Comparison of ENCODE assay signal across 27 mouse cellular contexts in genomic region chr14:59827409-59827808, GRCm38 (mm10).
A peak's percentile ranks its signal among the peaks of the same experiment; 100 is the strongest.
DNase-seq lines count a peak whose midpoint lies in the region; ATAC-seq and TF ChIP-seq lines count a peak whose summit lies in the region.
"Had no signal": no experiment of that assay in that cellular context is flagged by ENCODE, and none has a peak within 500 bp of the region (broad histone marks: within the 10 kb centered on the region; RNA-seq: fewer than 3 reads in every experiment).

No protein-coding gene starts in this region.

- H3K9me3 ChIP-seq in lung, embryonic 14.5 days (ENCODE audit: low read depth, low read length), result no peaks in the 10 kb centered on the region
- H3K9me3 ChIP-seq in limb, embryonic 12.5 days, result no peaks in the 10 kb centered on the region
- no peaks in the 10 kb centered on the region for H3K9me3 ChIP-seq in limb, embryonic 15.5 days
- H3K9me3 ChIP-seq in kidney, embryonic 16.5 days (ENCODE audit: low read length), result no peaks in the 10 kb centered on the region
- no peaks in the 10 kb centered on the region for H3K9me3 ChIP-seq in forebrain, postnatal 0 days (ENCODE audit: low read length)
- H3K9me3 ChIP-seq: embryonic facial prominence, embryonic 15.5 days; forebrain, embryonic 12.5 days; forebrain, embryonic 15.5 days; hindbrain, embryonic 12.5 days; hindbrain, embryonic 15.5 days had no signal

- no peaks in the 10 kb centered on the region for H3K36me3 ChIP-seq in lung, embryonic 14.5 days (ENCODE audit: insufficient read depth)
- H3K36me3 ChIP-seq in limb, embryonic 12.5 days, result no peaks in the 10 kb centered on the region
- H3K36me3 ChIP-seq in limb, embryonic 15.5 days, result no peaks in the 10 kb centered on the region
- H3K36me3 ChIP-seq in kidney, embryonic 16.5 days (ENCODE audit: insufficient read depth, low read length), result no peaks in the 10 kb centered on the region
- no peaks in the 10 kb centered on the region; the same call in 1 of the 2 replicates for H3K36me3 ChIP-seq in forebrain, postnatal 0 days (ENCODE audit: insufficient read depth)
- H3K36me3 ChIP-seq: embryonic facial prominence, embryonic 15.5 days; forebrain, embryonic 12.5 days; forebrain, embryonic 15.5 days; G1E; hindbrain, embryonic 12.5 days; hindbrain, embryonic 15.5 days had no signal

- H3K9ac ChIP-seq in lung, embryonic 14.5 days, result no peak overlapping the region
- H3K9ac ChIP-seq in limb, embryonic 12.5 days (replicated peaks), result no peak overlapping the region
- H3K9ac ChIP-seq in limb, embryonic 15.5 days, result no peak overlapping the region
- no peak overlapping the region for H3K9ac ChIP-seq in kidney, embryonic 16.5 days (replicated peaks; ENCODE audit: low read length)
- H3K9ac ChIP-seq in forebrain, postnatal 0 days, result no peak overlapping the region
- H3K9ac ChIP-seq: embryonic facial prominence, embryonic 15.5 days; forebrain, embryonic 12.5 days; forebrain, embryonic 15.5 days; hindbrain, embryonic 12.5 days; hindbrain, embryonic 15.5 days had no signal

- WGBS in lung, embryonic 14.5 days, result 15% methylated on average over 5 of the region's 5 CpGs
- 31% methylated on average over 5 of the region's 5 CpGs for WGBS in limb, embryonic 12.5 days
- 15% methylated on average over 5 of the region's 5 CpGs for WGBS in limb, embryonic 15.5 days
- WGBS in kidney, embryonic 16.5 days, result 58% methylated on average over 5 of the region's 5 CpGs
- WGBS in forebrain, postnatal 0 days, result 69% methylated on average over 5 of the region's 5 CpGs

- H3K4me3 ChIP-seq in lung, embryonic 14.5 days (ENCODE audit: low read depth, low read length), result no peak overlapping the region
- no peak overlapping the region for H3K4me3 ChIP-seq in limb, embryonic 12.5 days (replicated peaks)
- no peak overlapping the region for H3K4me3 ChIP-seq in limb, embryonic 15.5 days
- H3K4me3 ChIP-seq in kidney, embryonic 16.5 days (ENCODE audit: low read length), result no peak overlapping the region
- no peak overlapping the region for H3K4me3 ChIP-seq in forebrain, postnatal 0 days (ENCODE audit: low read depth, low read length)
- H3K4me3 ChIP-seq: embryonic facial prominence, embryonic 15.5 days; erythroblast, embryonic 14.5 days; forebrain, embryonic 12.5 days; forebrain, embryonic 15.5 days; gastrocnemius, adult 2 months; hindbrain, embryonic 12.5 days; hindbrain, embryonic 15.5 days had no signal

- no peak for ATAC-seq in lung, embryonic 14.5 days (ENCODE audit: insufficient read depth)
- 0 out of 2 replicates have a peak, but pooled peaks have one; percentile 79 for ATAC-seq in limb, embryonic 12.5 days (ENCODE audit: insufficient number of reproducible peaks, insufficient read depth, low FRiP score, low TSS enrichment, low read depth)
- ATAC-seq in limb, embryonic 15.5 days (ENCODE audit: insufficient number of reproducible peaks, low FRiP score, low TSS enrichment, low read depth), result no peak
- no peak for ATAC-seq in kidney, embryonic 16.5 days (ENCODE audit: low FRiP score, low TSS enrichment)
- no peak for ATAC-seq in forebrain, postnatal 0 days
- ATAC-seq: forebrain, embryonic 15.5 days; Patski had no signal

- peak; percentile 53 for DNase-seq in lung, embryonic 14.5 days
- no peak for DNase-seq in lung, postnatal 14 days
- peak; percentile 32 for DNase-seq in forelimb bud, embryonic 11.5 days (ENCODE audit: low read depth, low spot score)
- DNase-seq in cerebellum, adult 9-10 months, result no peak
- no peak for DNase-seq in forebrain, postnatal 0 days
- DNase-seq: adrenal gland, postnatal 10 days; adrenal gland, postnatal 36 days; B cell, adult 2 months; cerebellum, adult 2 months; cerebellum, postnatal 10 days; cerebellum, postnatal 36 days; gastrocnemius, adult 2 months; gastrocnemius, postnatal 14 days; heart, adult 11 months had no signal

- H3K27me3 ChIP-seq in lung, embryonic 14.5 days (ENCODE audit: insufficient read depth, low read length), result no peaks in the 10 kb centered on the region
- H3K27me3 ChIP-seq in limb, embryonic 12.5 days, result no peaks in the 10 kb centered on the region
- H3K27me3 ChIP-seq in limb, embryonic 15.5 days, result peaks cover under 1% of the 10 kb centered on the region; the same call in 1 of the 2 replicates
- H3K27me3 ChIP-seq in kidney, embryonic 16.5 days (ENCODE audit: insufficient read depth, low read length), result no peaks in the 10 kb centered on the region
- H3K27me3 ChIP-seq in forebrain, postnatal 0 days (ENCODE audit: insufficient read depth, low read length), result no peaks in the 10 kb centered on the region
- H3K27me3 ChIP-seq: CH12.LX; embryonic facial prominence, embryonic 15.5 days; forebrain, embryonic 15.5 days; hindbrain, embryonic 12.5 days; hindbrain, embryonic 15.5 days had no signal

- no peak overlapping the region for H3K4me2 ChIP-seq in lung, embryonic 14.5 days
- H3K4me2 ChIP-seq in limb, embryonic 12.5 days, result no peak overlapping the region
- no peak overlapping the region for H3K4me2 ChIP-seq in limb, embryonic 15.5 days
- H3K4me2 ChIP-seq in kidney, embryonic 16.5 days (replicated peaks; ENCODE audit: low read depth, low read length), result no peak overlapping the region
- no peak overlapping the region for H3K4me2 ChIP-seq in forebrain, postnatal 0 days (ENCODE audit: low read depth)
- H3K4me2 ChIP-seq: embryonic facial prominence, embryonic 15.5 days; forebrain, embryonic 12.5 days; forebrain, embryonic 15.5 days; heart, embryonic 11.5 days; hindbrain, embryonic 12.5 days; hindbrain, embryonic 15.5 days had no signal

- no peaks in the 10 kb centered on the region for H3K4me1 ChIP-seq in lung, embryonic 14.5 days (ENCODE audit: insufficient read depth)
- H3K4me1 ChIP-seq in limb, embryonic 12.5 days (replicated peaks), result peaks cover 24% of the 10 kb centered on the region
- H3K4me1 ChIP-seq in limb, embryonic 15.5 days, result peaks cover 10% of the 10 kb centered on the region
- no peaks in the 10 kb centered on the region for H3K4me1 ChIP-seq in kidney, embryonic 16.5 days (ENCODE audit: insufficient read depth, low read length)
- no peaks in the 10 kb centered on the region for H3K4me1 ChIP-seq in forebrain, postnatal 0 days (ENCODE audit: insufficient read depth)
- H3K4me1 ChIP-seq: embryonic facial prominence, embryonic 15.5 days; forebrain, embryonic 12.5 days; forebrain, embryonic 15.5 days; hindbrain, embryonic 12.5 days; hindbrain, embryonic 15.5 days had no signal

- TF ChIP-seq CTCF in lung, embryonic 14.5 days (IDR thresholded peaks at IDR 0.05; ENCODE audit: low read depth), result no peak
- TF ChIP-seq CTCF in forebrain, postnatal 0 days (IDR thresholded peaks at IDR 0.05; ENCODE audit: low read depth), result no peak

- H3K27ac ChIP-seq in lung, embryonic 14.5 days (ENCODE audit: low read depth), result no peak overlapping the region
- H3K27ac ChIP-seq in limb, embryonic 12.5 days, result peak overlapping the region; percentile 47
- H3K27ac ChIP-seq in limb, embryonic 15.5 days, result peak overlapping the region; percentile 17; the same call in 1 of the 2 replicates
- no peak overlapping the region for H3K27ac ChIP-seq in kidney, embryonic 16.5 days (ENCODE audit: low read length)
- no peak overlapping the region for H3K27ac ChIP-seq in forebrain, postnatal 0 days (ENCODE audit: low read depth, low read length)
- H3K27ac ChIP-seq: embryonic facial prominence, embryonic 15.5 days; forebrain, embryonic 12.5 days; forebrain, embryonic 15.5 days; gastrocnemius, adult 2 months; hindbrain, embryonic 12.5 days; hindbrain, embryonic 15.5 days had no signal

Comparison
In these comparisons a context has a peak if more than half of its experiments do, and no peak if none do; other contexts are left out.
1. DNase-seq: peak in lung, embryonic 14.5 days (single experiment) and forelimb bud, embryonic 11.5 days (single experiment); none in lung, postnatal 14 days (single experiment), cerebellum, adult 9-10 months (single experiment) and forebrain, postnatal 0 days (single experiment).
2. H3K27ac ChIP-seq: peak in limb, embryonic 12.5 days (single experiment) and limb, embryonic 15.5 days (single experiment); none in lung, embryonic 14.5 days (single experiment), kidney, embryonic 16.5 days (single experiment) and forebrain, postnatal 0 days (single experiment).